Mouse (Mus musculus): ENCODE data around the gene Pgk1.

Pgk1 gene

DNA sequence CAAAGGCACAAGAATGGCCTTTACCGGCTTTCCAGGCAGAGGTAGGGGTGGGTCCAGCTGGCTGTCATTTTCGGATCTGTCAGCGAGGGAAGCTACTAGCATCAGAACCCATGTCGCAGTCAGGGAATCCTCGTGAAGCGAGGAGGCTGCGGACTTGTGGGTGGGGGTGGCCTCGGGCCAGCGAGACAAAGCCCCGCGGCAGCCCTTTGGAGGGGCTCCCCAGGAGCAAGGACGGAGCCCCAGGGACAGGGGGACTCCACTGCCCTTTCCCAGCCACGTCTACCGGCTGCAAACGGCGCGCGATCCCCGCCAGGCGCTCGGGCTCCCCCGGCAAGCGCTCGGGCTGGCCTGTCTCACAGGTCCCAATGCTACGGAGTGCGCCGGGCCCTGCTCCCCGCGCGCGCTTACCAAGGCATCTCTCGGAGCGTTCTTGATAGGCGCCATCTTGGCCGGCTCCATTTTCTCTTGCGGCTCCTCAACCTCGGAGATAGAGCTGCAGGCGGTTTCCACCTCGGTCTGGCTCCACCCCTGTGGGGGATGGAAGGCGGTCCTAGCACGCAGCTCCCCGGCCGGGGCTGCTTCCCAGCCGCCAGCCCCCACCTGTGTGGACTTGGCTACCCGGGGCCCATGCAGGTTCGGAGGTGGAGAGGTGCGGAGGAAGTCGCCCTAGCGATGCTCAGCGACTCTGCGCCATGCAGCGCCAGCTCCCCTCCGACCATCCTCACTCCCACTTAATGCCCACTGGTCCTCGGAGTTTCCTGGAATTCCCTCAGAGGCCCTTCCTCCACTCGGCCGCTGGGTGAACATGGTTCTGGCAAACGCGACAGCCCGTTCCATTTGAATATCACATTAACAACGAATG is 32.5 kb downstream of the Pgk1 start:
- DNase-seq (ENCODE audit: low read depth, low spot score) = peak; percentile 53

DNA sequence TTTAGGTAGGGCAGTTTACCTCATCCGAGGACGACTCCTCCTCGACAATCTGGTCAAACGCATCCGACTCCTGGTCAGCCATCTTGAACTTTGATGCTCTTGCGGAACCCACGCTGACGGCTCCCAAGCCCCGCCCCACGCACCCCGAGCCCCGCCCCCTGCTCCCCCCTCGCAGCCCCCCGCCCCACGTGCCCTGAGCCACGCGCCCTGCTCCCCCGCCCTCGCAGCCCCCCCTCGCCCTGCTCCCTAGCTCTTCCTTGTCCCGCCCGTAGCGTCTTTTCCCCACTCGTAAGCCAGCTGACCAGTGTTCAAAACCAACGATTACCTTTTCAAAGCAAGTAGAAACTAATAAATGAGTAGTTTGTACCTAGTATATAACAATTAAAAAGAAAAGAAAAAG is 34.2 kb downstream of the Pgk1 start, which contains the start of gene Taf9b:
Gene Taf9b (minus strand): TSS at position 101 of the 400 bp plus-strand sequence.
- no peak for DNase-seq (ENCODE audit: low read depth, low spot score)
